8 mouse cellular contexts compared by ENCODE assay signal in the genomic region with DNA sequence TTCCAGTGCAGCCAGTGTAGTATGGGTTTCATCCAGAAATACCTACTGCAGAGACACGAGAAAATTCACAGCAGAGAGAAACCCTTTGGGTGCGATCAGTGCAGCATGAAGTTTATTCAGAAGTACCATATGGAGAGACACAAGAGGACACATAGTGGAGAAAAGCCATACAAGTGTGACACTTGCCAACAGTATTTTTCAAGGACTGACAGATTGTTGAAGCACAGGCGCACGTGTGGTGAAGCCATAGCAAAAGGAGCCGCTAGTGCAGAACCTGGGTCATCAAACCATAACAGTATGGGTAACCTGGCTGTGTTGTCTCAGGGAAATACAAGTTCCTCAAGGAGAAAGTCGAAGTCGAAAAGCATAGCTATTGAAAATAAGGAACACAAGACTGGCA. TPM values are rescaled to one million over a fixed set of nuclear protein-coding genes. Genes with fewer than 3 reads are reported as not detected.
A peak's percentile ranks its signal among the peaks of the same experiment; 100 is the strongest.
DNase-seq lines count a peak whose midpoint lies in the region; ATAC-seq and TF ChIP-seq lines count a peak whose summit lies in the region.

No protein-coding gene starts in this region.

- no peak for TF ChIP-seq RAD21 in MEL (IDR thresholded peaks at IDR 0.05; ENCODE audit: low read depth, low read length)

- H3K79me2 ChIP-seq in MEL (ENCODE audit: control insufficient read depth, insufficient read depth, low read length, poor library complexity): peaks cover 40% of the 10 kb centered on the region

- no peaks in the 10 kb centered on the region for H3K27me3 ChIP-seq in heart, embryonic 13.5 days (replicated peaks)
- H3K27me3 ChIP-seq in MEL (ENCODE audit: control insufficient read depth in 1 of 2, insufficient read depth in 2 of 2, low read length in 2 of 2): no peaks in the 10 kb centered on the region
- H3K27me3 ChIP-seq in hindbrain, embryonic 10.5 days (ENCODE audit: insufficient read depth, poor library complexity, severe bottlenecking): no peaks in the 10 kb centered on the region
- H3K27me3 ChIP-seq in midbrain, embryonic 12.5 days: no peaks in the 10 kb centered on the region

- peaks cover 39% of the 10 kb centered on the region for H3K4me1 ChIP-seq in heart, embryonic 13.5 days
- peaks cover 12 to 19% of the 10 kb centered on the region in 2 experiments; a peak in 3 of 4 replicates for H3K4me1 ChIP-seq in MEL (ENCODE audit: control insufficient read depth in 1 of 2, insufficient read depth in 2 of 2, low read length in 2 of 2)
- peaks cover 44% of the 10 kb centered on the region for H3K4me1 ChIP-seq in hindbrain, embryonic 10.5 days (replicated peaks)
- peaks cover 38% of the 10 kb centered on the region for H3K4me1 ChIP-seq in midbrain, embryonic 12.5 days

- peak overlapping the region; percentile 96 for H3K9ac ChIP-seq in heart, embryonic 13.5 days
- peak overlapping the region; percentile 90; the same call in 1 of the 2 replicates for H3K9ac ChIP-seq in MEL (ENCODE audit: control insufficient read depth, low read depth, low read length, poor library complexity, severe bottlenecking)
- peak overlapping the region; percentile 96; the same call in 1 of the 2 replicates for H3K9ac ChIP-seq in midbrain, embryonic 12.5 days (replicated peaks)

- no peaks in the 10 kb centered on the region for H3K9me3 ChIP-seq in heart, embryonic 13.5 days
- H3K9me3 ChIP-seq in MEL (replicated peaks; ENCODE audit: insufficient read depth, low read length): no peaks in the 10 kb centered on the region
- H3K9me3 ChIP-seq in hindbrain, embryonic 10.5 days: no peaks in the 10 kb centered on the region
- no peaks in the 10 kb centered on the region for H3K9me3 ChIP-seq in midbrain, embryonic 12.5 days

- peak overlapping the region; percentile 95 for H3K4me3 ChIP-seq in heart, embryonic 13.5 days
- peak overlapping the region; percentile 68 to 93 for H3K4me3 ChIP-seq in MEL (ENCODE audit: control insufficient read depth in 1 of 2, insufficient read depth in 1 of 2, low read depth in 2 of 2, low read length in 2 of 2)
- H3K4me3 ChIP-seq in hindbrain, embryonic 10.5 days: peak overlapping the region; percentile 98
- H3K4me3 ChIP-seq in midbrain, embryonic 12.5 days: peak overlapping the region; percentile 96

- whole genome bisulfite sequencing in heart, embryonic 13.5 days: 85% methylated on average over 7 of the region's 7 CpGs
- 92% methylated on average over 7 of the region's 7 CpGs for WGBS in hindbrain, embryonic 10.5 days
- WGBS in midbrain, embryonic 12.5 days: 91% methylated on average over 7 of the region's 7 CpGs

- no peak for DNase-seq in heart, postnatal 36 days
- peak; percentile 11 for DNase-seq in MEL (ENCODE audit: low read depth, low spot score)
- DNase-seq in hindbrain, embryonic 10.5 days (ENCODE audit: low spot score): no peak
- no peak for DNase-seq in cerebellum, adult 11 months
- no peak for DNase-seq in thymus, adult 18-20 months
- DNase-seq in thymus, postnatal 10 days (ENCODE audit: low spot score in 2 of 2): no peak

- TF ChIP-seq POLR2A in MEL (IDR thresholded peaks at IDR 0.05; ENCODE audit: control insufficient read depth in 1 of 2, insufficient read depth in 1 of 2, low read depth in 1 of 2, low read length in 2 of 2, poor library complexity in 1 of 2): no peak

- no peak for TF ChIP-seq CTCF in MEL (IDR thresholded peaks at IDR 0.05 in 2 of 3, conservative IDR thresholded peaks at IDR 0.05 in 1 of 3; ENCODE audit: control insufficient read depth in 1 of 3, insufficient read depth in 1 of 3, low read depth in 2 of 3, low read length in 3 of 3, poor library complexity in 1 of 3, severe bottlenecking in 1 of 3)

- no peak for TF ChIP-seq EP300 in MEL (IDR thresholded peaks at IDR 0.05; ENCODE audit: low read depth in 1 of 2, low read length in 2 of 2)

- peaks cover 21% of the 10 kb centered on the region for H3K36me3 ChIP-seq in heart, embryonic 13.5 days
- peaks cover 0 to 38% of the 10 kb centered on the region in 2 experiments; a peak in 3 of 4 replicates for H3K36me3 ChIP-seq in MEL (ENCODE audit: control insufficient read depth in 1 of 2, insufficient read depth in 2 of 2, low read length in 2 of 2)
- H3K36me3 ChIP-seq in hindbrain, embryonic 10.5 days: peaks cover 53% of the 10 kb centered on the region
- peaks cover 26% of the 10 kb centered on the region for H3K36me3 ChIP-seq in midbrain, embryonic 12.5 days

- intact Hi-C loops in heart, postnatal 36 days (cut with DNase I): loop anchor here (5.0 to 10.0 kb wide), 3 partner anchors 56 to 211 kb away; a partner anchor contains a TSS

- H3K27ac ChIP-seq in heart, embryonic 13.5 days (replicated peaks): 0 out of 2 replicates have a peak overlapping the region, but pooled peaks have one; percentile 92
- no peak overlapping the region for H3K27ac ChIP-seq in MEL (ENCODE audit: control insufficient read depth, low read depth, low read length)
- peak overlapping the region; percentile 98; the same call in 1 of the 2 replicates for H3K27ac ChIP-seq in hindbrain, embryonic 10.5 days
- no peak overlapping the region for H3K27ac ChIP-seq in midbrain, embryonic 12.5 days (replicated peaks)

- peak overlapping the region; percentile 95 for H3K4me2 ChIP-seq in heart, embryonic 13.5 days
- H3K4me2 ChIP-seq in midbrain, embryonic 12.5 days (replicated peaks): peak overlapping the region; percentile 91

- no peak for ATAC-seq in heart, embryonic 13.5 days (ENCODE audit: extremely low read depth, insufficient number of reproducible peaks, low FRiP score, low TSS enrichment)
- no peak for ATAC-seq in midbrain, embryonic 12.5 days (ENCODE audit: low FRiP score, low read depth)

TF ChIP-seq in MEL, 35 proteins besides CTCF, POLR2A, EP300 and RAD21:
- TF ChIP-seq MYC (IDR thresholded peaks at IDR 0.05; ENCODE audit: low read depth, low read length): no peak
- TF ChIP-seq GATA1 (IDR thresholded peaks at IDR 0.05; ENCODE audit: low read depth, low read length): no peak
- TF ChIP-seq USF1 (IDR thresholded peaks at IDR 0.05; ENCODE audit: low read depth, low read length): no peak
- no peak for TF ChIP-seq BHLHE40 (IDR thresholded peaks at IDR 0.05; ENCODE audit: borderline replicate concordance, low read depth, low read length)
- TF ChIP-seq UBTF (IDR thresholded peaks at IDR 0.05; ENCODE audit: borderline replicate concordance, insufficient read depth, low read depth, low read length): no peak
- no peak for TF ChIP-seq ZC3H11A (IDR thresholded peaks at IDR 0.05; ENCODE audit: low read depth, low read length)
- no peak for TF ChIP-seq RCOR1 (IDR thresholded peaks at IDR 0.05; ENCODE audit: low read depth, low read length)

RNA-seq across cellular contexts. Expression of a gene that starts 1.4 kb away (rescaled TPM):
- polyA plus RNA-seq in heart, embryonic 13.5 days (2015; fragmentation: Nextera tagmentation; extraction: Ambion mirVana): 12.4 TPM in 2 replicates
- 10 to 100 TPM; 10.1 to 11.4 TPM for total RNA-seq in heart, postnatal 36 days (2021)
- total RNA-seq in MEL (2012; rRNA removed): 11.0 and 12.4 TPM in 2 replicates
- 10 to 100 TPM in 1 of 2 experiments, not detected in 1; 10.5 TPM for polyA plus RNA-seq in MEL (2012; ENCODE audit: insufficient read depth in 1 of 2, insufficient read length in 2 of 2, low read depth in 1 of 2, low replicate concordance in 2 of 2, missing spikeins in 1 of 2)
- 22.9 and 27.7 TPM in 2 replicates for polyA plus RNA-seq in hindbrain, embryonic 10.5 days (2016; fragmentation: Nextera tagmentation; extraction: Ambion mirVana)
- polyA plus RNA-seq in midbrain, embryonic 12.5 days (2016; fragmentation: Nextera tagmentation; extraction: Ambion mirVana): 33.9 and 36.5 TPM in 2 replicates

Comparison
In these comparisons a context has a peak if more than half of its experiments do, and no peak if none do; other contexts are left out.
1. H3K27ac ChIP-seq: peak in heart, embryonic 13.5 days (single experiment) and hindbrain, embryonic 10.5 days (single experiment); none in MEL (single experiment) and midbrain, embryonic 12.5 days (single experiment).
2. Peak in every context shown above with its lines, with median percentiles within 50 percentile points of each other: H3K4me3 ChIP-seq and H3K9ac ChIP-seq.